ENCODE assay signal across 9 mouse cellular contexts in the genomic region with DNA sequence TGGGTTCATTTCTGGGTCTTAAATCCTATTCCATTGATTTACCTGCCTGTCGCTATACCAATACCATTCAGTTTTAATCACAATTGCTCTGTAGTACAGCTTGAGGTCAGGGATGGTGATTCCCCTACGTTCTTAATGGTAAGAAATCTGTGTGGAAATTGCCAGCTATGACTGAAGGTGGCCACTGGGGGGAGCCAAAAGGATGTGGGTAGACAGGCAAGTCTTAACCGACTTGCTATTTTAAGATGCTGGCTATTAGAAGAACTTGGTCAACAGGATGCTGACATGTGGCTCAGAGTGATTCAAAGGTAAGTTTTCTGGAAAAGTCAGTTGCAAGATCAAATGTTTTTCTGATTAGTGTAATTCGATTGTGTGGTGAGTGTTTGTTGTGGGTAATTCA. TPM values are rescaled to one million over a fixed set of nuclear protein-coding genes. Genes with fewer than 3 reads are reported as not detected.
A peak's percentile ranks its signal among the peaks of the same experiment; 100 is the strongest.
DNase-seq lines count a peak whose midpoint lies in the region; ATAC-seq lines count a peak whose summit lies in the region.
"Had no signal": no experiment of that assay in that cellular context is flagged by ENCODE, and none has a peak within 500 bp of the region (broad histone marks: within the 10 kb centered on the region; RNA-seq: fewer than 3 reads in every experiment).

No protein-coding gene starts in this region.

- H3K27ac ChIP-seq in liver, embryonic 12.5 days = no peak overlapping the region
- H3K27ac ChIP-seq in embryonic facial prominence, embryonic 14.5 days (replicated peaks; ENCODE audit: low read depth, low read length) = no peak overlapping the region
- H3K27ac ChIP-seq: embryonic facial prominence, embryonic 15.5 days had no signal

- 8% methylated on average over 4 of the region's 4 CpGs for WGBS in liver, embryonic 12.5 days (ENCODE audit: insufficient replicate concordance)
- WGBS in embryonic facial prominence, embryonic 14.5 days = 12% methylated on average over 4 of the region's 4 CpGs

- H3K9ac ChIP-seq in liver, embryonic 12.5 days = no peak overlapping the region
- H3K9ac ChIP-seq in embryonic facial prominence, embryonic 14.5 days (ENCODE audit: low read depth, low read length) = no peak overlapping the region
- H3K9ac ChIP-seq: embryonic facial prominence, embryonic 15.5 days had no signal

- no peak overlapping the region for H3K4me2 ChIP-seq in liver, embryonic 12.5 days
- H3K4me2 ChIP-seq in embryonic facial prominence, embryonic 14.5 days (ENCODE audit: low read depth, low read length) = no peak overlapping the region
- H3K4me2 ChIP-seq: embryonic facial prominence, embryonic 15.5 days had no signal

- H3K9me3 ChIP-seq in liver, embryonic 12.5 days (replicated peaks) = no peaks in the 10 kb centered on the region
- H3K9me3 ChIP-seq in embryonic facial prominence, embryonic 14.5 days (ENCODE audit: control insufficient read depth, low read length) = no peaks in the 10 kb centered on the region
- H3K9me3 ChIP-seq: embryonic facial prominence, embryonic 15.5 days had no signal

- H3K27me3 ChIP-seq in liver, embryonic 12.5 days (replicated peaks) = no peaks in the 10 kb centered on the region
- no peaks in the 10 kb centered on the region for H3K27me3 ChIP-seq in embryonic facial prominence, embryonic 14.5 days (replicated peaks; ENCODE audit: control insufficient read depth, insufficient read depth, low read length)
- H3K27me3 ChIP-seq: embryonic facial prominence, embryonic 15.5 days had no signal

- no peak for ATAC-seq in liver, embryonic 12.5 days
- no peak for ATAC-seq in embryonic facial prominence, embryonic 14.5 days (ENCODE audit: low read depth)
- ATAC-seq in hematopoietic stem cell, adult 5-6 weeks (replicated peaks in 1 of 2; ENCODE audit: insufficient read depth in 1 of 2, low FRiP score in 2 of 2, low TSS enrichment in 1 of 2, low read depth in 1 of 2, poor library complexity in 2 of 2, severe bottlenecking in 2 of 2) = peak; percentile 67 to 75; a peak in 3 of 4 replicates

- peak; percentile 66 for DNase-seq in liver
- peak; percentile 80 to 83 for DNase-seq in adrenal gland, postnatal 36 days
- peak; percentile 65 for DNase-seq in embryonic facial prominence, embryonic 14.5 days (ENCODE audit: low spot score)
- DNase-seq in left cerebral cortex, adult 18-20 months (ENCODE audit: low spot score in 2 of 2) = peak; percentile 80 to 85
- DNase-seq in naive thymus-derived CD4-positive, alpha-beta T cell, adult 2 months (ENCODE audit: low read depth) = peak; percentile 63
- peak; percentile 42 for DNase-seq in testis, postnatal 14 days (ENCODE audit: low spot score)

- H3K4me1 ChIP-seq in liver, embryonic 12.5 days = no peaks in the 10 kb centered on the region
- 0 out of 2 replicates have a peak, but pooled peaks cover 2% of the 10 kb centered on the region for H3K4me1 ChIP-seq in embryonic facial prominence, embryonic 14.5 days (ENCODE audit: control insufficient read depth, insufficient read depth, low read length)
- H3K4me1 ChIP-seq: embryonic facial prominence, embryonic 15.5 days had no signal

- no peaks in the 10 kb centered on the region for H3K36me3 ChIP-seq in liver, embryonic 12.5 days
- no peaks in the 10 kb centered on the region for H3K36me3 ChIP-seq in embryonic facial prominence, embryonic 14.5 days (ENCODE audit: control insufficient read depth, insufficient read depth, low read length)
- H3K36me3 ChIP-seq: embryonic facial prominence, embryonic 15.5 days had no signal

- H3K4me3 ChIP-seq in liver, embryonic 12.5 days = no peak overlapping the region
- H3K4me3 ChIP-seq in embryonic facial prominence, embryonic 14.5 days (ENCODE audit: low read depth, low read length) = no peak overlapping the region
- H3K4me3 ChIP-seq: embryonic facial prominence, embryonic 15.5 days had no signal

RNA-seq across cellular contexts. Expression of gene Bod1l, which starts 43.6 kb away (rescaled TPM):
- 15.6 and 16.5 TPM in 2 replicates for polyA plus RNA-seq in liver, embryonic 12.5 days (2016; fragmentation: Nextera tagmentation; extraction: Ambion mirVana)
- 10 to 100 TPM; 33.7 to 39.2 TPM for total RNA-seq in adrenal gland, postnatal 36 days (2021)
- 20.7 and 23.5 TPM in 2 replicates for polyA plus RNA-seq in embryonic facial prominence, embryonic 14.5 days (2014; fragmentation: Nextera tagmentation; extraction: Ambion mirVana)
- 52.0 and 57.3 TPM in 2 replicates for total RNA-seq in hematopoietic stem cell, adult 5-6 weeks (2017)
- total RNA-seq in left cerebral cortex, adult 18-20 months (2021) = 10 to 100 TPM; 35.8 to 37.5 TPM

Comparison
In these comparisons a context has a peak if more than half of its experiments do, and no peak if none do; other contexts are left out.
1. ATAC-seq: peak in hematopoietic stem cell, adult 5-6 weeks (2 of 2); none in liver, embryonic 12.5 days (single experiment) and embryonic facial prominence, embryonic 14.5 days (single experiment).
2. Peak in every context shown above with its lines, with median percentiles within 50 percentile points of each other: DNase-seq.